ENCODE assay signal across 8 mouse cellular contexts in genomic region chr2:152669256-152669638, GRCm38 (mm10). TPM values are rescaled to one million over a fixed set of nuclear protein-coding genes. Genes with fewer than 3 reads are reported as not detected.
DNase-seq lines count a peak whose midpoint lies in the region; ATAC-seq lines count a peak whose summit lies in the region.

H13 (plus strand) TSS chr2:152669461.

- DNase-seq in ZHBTc4 (ENCODE audit: low read depth, low spot score): peak; percentile 98
- DNase-seq in gastrocnemius, postnatal 10 days: peak; percentile 90
- peak; percentile 97 for DNase-seq in induced T-regulatory cell, adult 2 months (ENCODE audit: low read depth)
- DNase-seq in left cerebral cortex, adult 9 months (ENCODE audit: low spot score in 2 of 2): peak; percentile 80 to 90
- DNase-seq in right cerebral cortex, postnatal 14 days: peak; percentile 88
- peak; percentile 85 to 87 for DNase-seq in urinary bladder, postnatal 36 days (ENCODE audit: low spot score in 2 of 2)

- peak; percentile 86 for ATAC-seq in common myeloid progenitor, adult 5-6 weeks (replicated peaks; ENCODE audit: low read depth, poor library complexity, severe bottlenecking)
- ATAC-seq in megakaryocyte progenitor cell, adult 5-6 weeks (replicated peaks; ENCODE audit: poor library complexity): peak; percentile 92

RNA-seq across cellular contexts. Expression of gene H13, which starts in this region (rescaled TPM):
- 68.2 and 70.3 TPM in 2 replicates for total RNA-seq in common myeloid progenitor, adult 5-6 weeks (2017)
- total RNA-seq in gastrocnemius, postnatal 10 days (2021): 10 to 100 TPM; 56.0 to 61.1 TPM
- total RNA-seq in megakaryocyte progenitor cell, adult 5-6 weeks (2015): 169 and 177 TPM in 2 replicates
- total RNA-seq in megakaryocyte progenitor cell, adult 5-6 weeks (2017): 126 and 128 TPM in 2 replicates

Comparison
In these comparisons a context has a peak if more than half of its experiments do, and no peak if none do; other contexts are left out.
1. Peak in every context shown above with its lines: DNase-seq and ATAC-seq.